Mouse (Mus musculus): ENCODE measurements around the gene Pla2g4b. TPM values are rescaled to one million over a fixed set of nuclear protein-coding genes. Genes with fewer than 3 reads are reported as not detected.

The Pla2g4b gene
- 2.5 and 4.0 TPM in 2 replicates for total RNA-seq (2012; rRNA removed)
- 0.90 and 1.5 TPM in 2 replicates for total RNA-seq (2014; rRNA removed)
- polyA plus RNA-seq (2012; ENCODE audit: insufficient read length, low read depth), result 2.3 and 2.7 TPM in 2 replicates

GRCm38 (mm10) chr2:120032726-120033467 is at the start of gene Pla2g4b:
Gene Pla2g4b, plus strand, starts transcription at chr2:120033417.
- Histone ChIP-seq H3K4me2 (ENCODE audit: insufficient read depth, low read depth, poor library complexity, severe bottlenecking) (no peak within 1 kb of the TSS), H3K9me3 (replicated peaks; ENCODE audit: low read length) (no peaks in the 10 kb centered on the region), H3K79me2 (replicated peaks; ENCODE audit: control insufficient read depth, extremely low read depth, insufficient read depth, poor library complexity, severe bottlenecking) (no peaks in the 10 kb centered on the region), H3K9ac (ENCODE audit: insufficient read depth, low read depth) (no peak within 1 kb of the TSS), H3K27me3 (replicated peaks) (no peaks in the 10 kb centered on the region), H3K4me3 (replicated peaks in 1 of 3; ENCODE audit: low read depth in 2 of 3, low read length in 2 of 3, poor library complexity in 1 of 3) (no peak within 1 kb of the TSS), H3K27ac (ENCODE audit: insufficient read depth, low read depth) (no peak within 1 kb of the TSS), H3K4me1 (ENCODE audit: control insufficient read depth in 1 of 2, insufficient read depth in 2 of 2) (peaks cover 5 to 57% of the 10 kb centered on the region in 2 experiments; a peak in 3 of 4 replicates), H3K36me3 (replicated peaks in 1 of 2; ENCODE audit: control insufficient read depth in 1 of 2, insufficient read depth in 1 of 2, low read length in 1 of 2) (peaks cover 60 to 87% of the 10 kb centered on the region in 2 experiments)
- peak; percentile 58 for DNase-seq (ENCODE audit: extremely low read depth)
- in situ Hi-C loops (cut with MboI; ENCODE audit: low pct_ligation_motif_present, low pct_unique_long_range_greater_than_20kb, low sequenced_read_pairs) (no loop called here), dilution Hi-C loops (cut with MboI; ENCODE audit: extremely low pct_ligation_motif_present, extremely low pct_unique_long_range_greater_than_20kb, low sequenced_read_pairs) (no loop called here)
- TF ChIP-seq BHLHE40 (IDR thresholded peaks at IDR 0.05; ENCODE audit: low read depth, low read length), result no peak
- TF ChIP-seq SMC3 (IDR thresholded peaks at IDR 0.05; ENCODE audit: low read depth, low read length), result no peak
- TF ChIP-seq PAX5 (IDR thresholded peaks at IDR 0.05; ENCODE audit: low read length), result no peak
- TF ChIP-seq ZKSCAN1 (IDR thresholded peaks at IDR 0.05; ENCODE audit: borderline replicate concordance, low read depth, low read length), result no peak
- no peak for TF ChIP-seq ZC3H11A (IDR thresholded peaks at IDR 0.05; ENCODE audit: low read depth, low read length)
- no peak for TF ChIP-seq ZMIZ1 (IDR thresholded peaks at IDR 0.05; ENCODE audit: low read depth, low read length)
- TF ChIP-seq CHD1 (IDR thresholded peaks at IDR 0.05; ENCODE audit: low read depth, low read length), result no peak
- no peak for TF ChIP-seq SIN3A (IDR thresholded peaks at IDR 0.05; ENCODE audit: low read length)
- TF ChIP-seq UBTF (IDR thresholded peaks at IDR 0.05; ENCODE audit: low read depth, low read length), result no peak

- no peak overlapping the region for H3K4me3 ChIP-seq (replicated peaks in 1 of 3; ENCODE audit: low read depth in 2 of 3, low read length in 2 of 3, poor library complexity in 1 of 3)
- H3K9ac ChIP-seq (ENCODE audit: insufficient read depth, low read depth), result no peak overlapping the region
- in situ Hi-C loops (cut with MboI; ENCODE audit: low pct_ligation_motif_present, low pct_unique_long_range_greater_than_20kb, low sequenced_read_pairs) (no loop called here), dilution Hi-C loops (cut with MboI; ENCODE audit: extremely low pct_ligation_motif_present, extremely low pct_unique_long_range_greater_than_20kb, low sequenced_read_pairs) (no loop called here)
- TF ChIP-seq E2F4 (IDR thresholded peaks at IDR 0.05; ENCODE audit: insufficient replicate concordance, low read depth, low read length), result no peak
- TF ChIP-seq MEF2A (IDR thresholded peaks at IDR 0.05; ENCODE audit: borderline replicate concordance, low read depth, low read length), result no peak
- TF ChIP-seq USF2 (conservative IDR thresholded peaks at IDR 0.05; ENCODE audit: low read depth, low read length), result no peak
- TF ChIP-seq SIN3A (IDR thresholded peaks at IDR 0.05; ENCODE audit: low read length), result no peak
- TF ChIP-seq MAFK (IDR thresholded peaks at IDR 0.05; ENCODE audit: insufficient replicate concordance, low read length), result no peak
- H3K79me2 ChIP-seq (replicated peaks; ENCODE audit: control insufficient read depth, extremely low read depth, insufficient read depth, poor library complexity, severe bottlenecking), result no peaks in the 10 kb centered on the region
- H3K36me3 ChIP-seq (replicated peaks in 1 of 2; ENCODE audit: control insufficient read depth in 1 of 2, insufficient read depth in 1 of 2, low read length in 1 of 2), result peaks cover 6 to 21% of the 10 kb centered on the region in 2 experiments
- DNase-seq (ENCODE audit: extremely low read depth), result no peak
- no peaks in the 10 kb centered on the region for H3K9me3 ChIP-seq (replicated peaks; ENCODE audit: low read length)
- H3K4me2 ChIP-seq (ENCODE audit: insufficient read depth, low read depth, poor library complexity, severe bottlenecking), result no peak overlapping the region
- H3K27me3 ChIP-seq (replicated peaks), result no peaks in the 10 kb centered on the region
- peaks cover 0 to 3% of the 10 kb centered on the region in 2 experiments; a peak in 1 of 4 replicates for H3K4me1 ChIP-seq (ENCODE audit: control insufficient read depth in 1 of 2, insufficient read depth in 2 of 2)
- no peak overlapping the region for H3K27ac ChIP-seq (ENCODE audit: insufficient read depth, low read depth)
Measured at GRCm38 (mm10) chr2:119985871-119986270, 47.3 kb upstream of the Pla2g4b start.

Data from CH12.LX (cell line).